Mouse (Mus musculus) bone marrow macrophage, adult 2 months (primary cell): ENCODE data around the gene Gpx4.

Source experiments
- CTCF ChIP-seq: IDR thresholded peaks from 2 replicates; pipeline ENCODE4 v1.5.1; 2012; ENCODE audit warnings: low read depth, mild to moderate bottlenecking, low read length, moderate library complexity
- POLR2A ChIP-seq: IDR thresholded peaks from 2 replicates; pipeline ENCODE4 v1.6.1; 2012; ENCODE audit warnings: mild to moderate bottlenecking, low read depth, low read length, borderline replicate concordance

DNA sequence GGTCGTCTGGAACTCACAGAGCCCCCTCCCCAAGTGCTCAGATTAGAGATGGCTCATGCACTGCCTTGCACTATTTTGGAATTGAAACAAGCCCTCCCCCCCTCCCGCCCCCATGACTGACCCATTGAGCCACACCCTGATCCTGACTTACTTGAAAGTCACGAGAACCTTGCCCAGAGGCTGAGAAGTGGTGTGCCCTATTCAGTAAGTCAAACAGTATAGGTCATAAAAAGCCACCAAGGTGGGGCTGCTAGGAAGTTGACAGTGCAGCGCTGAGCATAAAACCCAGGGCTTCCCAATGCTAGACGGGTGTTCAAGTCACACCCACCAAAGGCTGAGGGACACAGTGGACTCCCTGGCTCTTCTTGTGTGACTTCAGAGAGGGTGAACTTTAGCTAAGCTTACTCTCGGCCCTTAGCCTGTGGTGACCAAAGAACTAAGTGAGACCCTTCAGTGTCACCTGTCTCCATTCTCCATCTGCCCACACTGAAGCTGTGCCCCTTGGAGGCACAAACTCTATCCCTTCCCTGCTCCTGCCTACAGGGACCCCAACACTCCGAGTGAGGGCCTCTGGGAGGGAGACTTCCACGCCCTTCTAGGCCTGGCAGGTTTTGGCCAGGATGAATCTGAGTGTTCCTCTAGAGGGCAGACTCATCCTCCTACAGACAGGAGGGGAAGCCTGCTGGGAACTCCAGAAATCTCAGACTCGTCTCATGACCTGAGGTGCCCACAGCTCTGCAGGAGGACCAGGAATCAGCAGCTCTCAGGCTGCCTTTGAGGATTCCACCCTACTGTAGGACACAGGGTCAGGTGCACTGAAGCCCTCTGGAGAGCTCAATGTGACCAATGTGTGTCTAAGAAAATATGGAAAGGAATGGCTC lies 13.2 kb upstream of the Gpx4 start:
- TF ChIP-seq CTCF: 0 out of 2 replicates have a peak, but pooled peaks have one; percentile 15
- TF ChIP-seq POLR2A: no peak
